Mouse (Mus musculus): Measurements from ENCODE around the gene Qrfpr. TPM values are rescaled to one million over a fixed set of nuclear protein-coding genes. Genes with fewer than 3 reads are reported as not detected.

The Qrfpr gene
- total and polyA plus RNA-seq, 3 experiments, result not detected

- H3K27me3 ChIP-seq (replicated peaks), result no peaks in the 10 kb centered on the region
- peak; percentile 21 for TF ChIP-seq RAD21 (IDR thresholded peaks at IDR 0.05; ENCODE audit: low read depth, low read length)
- no peak for TF ChIP-seq JUND (conservative IDR thresholded peaks at IDR 0.05; ENCODE audit: low read depth, low read length)
- no peak for TF ChIP-seq POLR2AphosphoS2 (IDR thresholded peaks at IDR 0.05; ENCODE audit: low read depth, low read length)
- TF ChIP-seq MAFK (IDR thresholded peaks at IDR 0.05; ENCODE audit: insufficient replicate concordance, low read length), result no peak
- no peak for TF ChIP-seq USF2 (conservative IDR thresholded peaks at IDR 0.05; ENCODE audit: low read depth, low read length)
- no peak for TF ChIP-seq KAT2A (IDR thresholded peaks at IDR 0.05; ENCODE audit: insufficient replicate concordance, low read length)
- no peak for TF ChIP-seq MYC (IDR thresholded peaks at IDR 0.05; ENCODE audit: low read depth, low read length)
- TF ChIP-seq MEF2A (IDR thresholded peaks at IDR 0.05; ENCODE audit: borderline replicate concordance, low read depth, low read length), result no peak
- TF ChIP-seq NELFE (IDR thresholded peaks at IDR 0.05; ENCODE audit: low read depth, low read length), result no peak
- no peak for TF ChIP-seq USF1 (IDR thresholded peaks at IDR 0.05; ENCODE audit: low read depth, low read length)
- TF ChIP-seq MAX (IDR thresholded peaks at IDR 0.05; ENCODE audit: low read length), result no peak
- no peak for TF ChIP-seq JUN (IDR thresholded peaks at IDR 0.05; ENCODE audit: insufficient read depth, low read depth, low read length)
- no peak for TF ChIP-seq ETS1 (conservative IDR thresholded peaks at IDR 0.05; ENCODE audit: low read depth, low read length)
- TF ChIP-seq MAZ (IDR thresholded peaks at IDR 0.05; ENCODE audit: low read depth, low read length), result no peak
- TF ChIP-seq SIN3A (IDR thresholded peaks at IDR 0.05; ENCODE audit: low read length), result no peak
- peak in 1 of 2 experiments; percentile 39; a peak in 2 of 4 replicates for TF ChIP-seq CTCF (conservative IDR thresholded peaks at IDR 0.05 in 1 of 2, IDR thresholded peaks at IDR 0.05 in 1 of 2; ENCODE audit: low read depth in 2 of 2, low read length in 2 of 2)
- no peak for TF ChIP-seq TBP (conservative IDR thresholded peaks at IDR 0.05; ENCODE audit: low read depth, low read length)
- no peak for TF ChIP-seq ZMIZ1 (IDR thresholded peaks at IDR 0.05; ENCODE audit: low read depth, low read length)
- peaks cover 5 to 10% of the 10 kb centered on the region in 2 experiments; a peak in 3 of 4 replicates for H3K4me1 ChIP-seq (ENCODE audit: control insufficient read depth in 1 of 2, insufficient read depth in 2 of 2)
- H3K4me2 ChIP-seq (ENCODE audit: insufficient read depth, low read depth, poor library complexity, severe bottlenecking), result no peak overlapping the region
- dilution Hi-C loops (cut with MboI; ENCODE audit: extremely low pct_ligation_motif_present, extremely low pct_unique_long_range_greater_than_20kb, low sequenced_read_pairs), result no loop called here
- H3K36me3 ChIP-seq (replicated peaks in 1 of 2; ENCODE audit: control insufficient read depth in 1 of 2, insufficient read depth in 1 of 2, low read length in 1 of 2), result no peaks in the 10 kb centered on the region
- no peak overlapping the region for H3K27ac ChIP-seq (ENCODE audit: insufficient read depth, low read depth)
- H3K9me3 ChIP-seq (replicated peaks; ENCODE audit: low read length), result no peaks in the 10 kb centered on the region
- no peak overlapping the region for H3K9ac ChIP-seq (ENCODE audit: insufficient read depth, low read depth)
- H3K4me3 ChIP-seq (replicated peaks in 1 of 3; ENCODE audit: low read depth in 2 of 3, low read length in 2 of 3, poor library complexity in 1 of 3), result no peak overlapping the region
- no peak for DNase-seq (ENCODE audit: extremely low read depth)
- in situ Hi-C loops (cut with MboI; ENCODE audit: low pct_ligation_motif_present, low pct_unique_long_range_greater_than_20kb, low sequenced_read_pairs), result no loop called here
- H3K79me2 ChIP-seq (replicated peaks; ENCODE audit: control insufficient read depth, extremely low read depth, insufficient read depth, poor library complexity, severe bottlenecking), result no peaks in the 10 kb centered on the region
Measured at GRCm38 (mm10) chr3:36227246-36227645, 5.1 kb upstream of the Qrfpr start.

- in situ Hi-C loops (cut with MboI; ENCODE audit: low pct_ligation_motif_present, low pct_unique_long_range_greater_than_20kb, low sequenced_read_pairs), result no loop called here
- H3K4me1 ChIP-seq (ENCODE audit: control insufficient read depth in 1 of 2, insufficient read depth in 2 of 2), result peaks cover 5 to 10% of the 10 kb centered on the region in 2 experiments; a peak in 3 of 4 replicates
- no peaks in the 10 kb centered on the region for H3K27me3 ChIP-seq (replicated peaks)
- no peak overlapping the region for H3K4me3 ChIP-seq (replicated peaks in 1 of 3; ENCODE audit: low read depth in 2 of 3, low read length in 2 of 3, poor library complexity in 1 of 3)
- TF ChIP-seq SMC3 (IDR thresholded peaks at IDR 0.05; ENCODE audit: low read depth, low read length) (no peak), ZC3H11A (IDR thresholded peaks at IDR 0.05; ENCODE audit: low read depth, low read length) (no peak), HCFC1 (IDR thresholded peaks at IDR 0.05; ENCODE audit: low read depth, low read length) (no peak), MXI1 (IDR thresholded peaks at IDR 0.05; ENCODE audit: low read depth, low read length) (no peak), BHLHE40 (IDR thresholded peaks at IDR 0.05; ENCODE audit: low read depth, low read length) (no peak), TBP (conservative IDR thresholded peaks at IDR 0.05; ENCODE audit: low read depth, low read length) (no peak), EP300 (IDR thresholded peaks at IDR 0.05; ENCODE audit: low read length) (no peak), ZMIZ1 (IDR thresholded peaks at IDR 0.05; ENCODE audit: low read depth, low read length) (no peak), MAZ (IDR thresholded peaks at IDR 0.05; ENCODE audit: low read depth, low read length) (no peak), ZKSCAN1 (IDR thresholded peaks at IDR 0.05; ENCODE audit: borderline replicate concordance, low read depth, low read length) (no peak), MEF2A (IDR thresholded peaks at IDR 0.05; ENCODE audit: borderline replicate concordance, low read depth, low read length) (no peak), MAFK (IDR thresholded peaks at IDR 0.05; ENCODE audit: insufficient replicate concordance, low read length) (no peak), MYC (IDR thresholded peaks at IDR 0.05; ENCODE audit: low read depth, low read length) (no peak), UBTF (IDR thresholded peaks at IDR 0.05; ENCODE audit: low read depth, low read length) (no peak), RAD21 (IDR thresholded peaks at IDR 0.05; ENCODE audit: low read depth, low read length) (no peak), POLR2AphosphoS2 (IDR thresholded peaks at IDR 0.05; ENCODE audit: low read depth, low read length) (no peak), MAX (IDR thresholded peaks at IDR 0.05; ENCODE audit: low read length) (no peak), USF1 (IDR thresholded peaks at IDR 0.05; ENCODE audit: low read depth, low read length) (no peak)
- H3K27ac ChIP-seq (ENCODE audit: insufficient read depth, low read depth), result no peak overlapping the region
- no peaks in the 10 kb centered on the region for H3K9me3 ChIP-seq (replicated peaks; ENCODE audit: low read length)
- no peak overlapping the region for H3K9ac ChIP-seq (ENCODE audit: insufficient read depth, low read depth)
- no peaks in the 10 kb centered on the region for H3K79me2 ChIP-seq (replicated peaks; ENCODE audit: control insufficient read depth, extremely low read depth, insufficient read depth, poor library complexity, severe bottlenecking)
- dilution Hi-C loops (cut with MboI; ENCODE audit: extremely low pct_ligation_motif_present, extremely low pct_unique_long_range_greater_than_20kb, low sequenced_read_pairs), result no loop called here
- DNase-seq (ENCODE audit: extremely low read depth), result no peak
- H3K36me3 ChIP-seq (replicated peaks in 1 of 2; ENCODE audit: control insufficient read depth in 1 of 2, insufficient read depth in 1 of 2, low read length in 1 of 2), result no peaks in the 10 kb centered on the region
- no peak overlapping the region for H3K4me2 ChIP-seq (ENCODE audit: insufficient read depth, low read depth, poor library complexity, severe bottlenecking)
Measured at GRCm38 (mm10) chr3:36223361-36223760, 1.2 kb upstream of the Qrfpr start.

All from CH12.LX (cell line).